Mouse (Mus musculus) kidney, embryonic 14.5 days (tissue): Measurements from ENCODE around the gene Nfasc. TPM values are rescaled to one million over a fixed set of nuclear protein-coding genes. Genes with fewer than 3 reads are reported as not detected.

ENCODE experiments used
- ATAC-seq: fragments of 200-750 bp; cut with Nextera tagmentation; 2 replicates; pipeline ENCODE4 v1.8.0; 2017; ENCODE audit warnings: moderate number of reproducible peaks, mild to moderate bottlenecking, moderate TSS enrichment, moderate library complexity; ENCODE audit not compliant: low FRiP score, low TSS enrichment
- H3K27ac ChIP-seq: fragments of 300-500 bp; sonication (generic); 2 replicates; pipeline ENCODE4 v1.5.1; 2014; ENCODE audit warnings: low read depth, mild to moderate bottlenecking, low read length, moderate library complexity, mixed read lengths
- H3K27me3 ChIP-seq: fragments of 300-500 bp; sonication (generic); 2 replicates; pipeline ENCODE4 v1.6.1; 2014; ENCODE audit warnings: mild to moderate bottlenecking, low read length; ENCODE audit not compliant: control insufficient read depth, insufficient read depth
- H3K36me3 ChIP-seq: fragments of 300-500 bp; sonication (generic); 2 replicates; pipeline ENCODE4 v1.6.1; 2014; ENCODE audit warnings: low read length, mixed read lengths; ENCODE audit not compliant: control insufficient read depth, insufficient read depth
- H3K4me1 ChIP-seq: fragments of 300-500 bp; sonication (generic); 2 replicates; pipeline ENCODE4 v1.6.1; 2014; ENCODE audit warnings: low read length, mixed read lengths; ENCODE audit not compliant: control insufficient read depth, insufficient read depth
- H3K4me2 ChIP-seq: fragments of 300-500 bp; sonication (generic); replicated peaks from 2 replicates; pipeline ENCODE4 v1.6.1; 2014; ENCODE audit warnings: low read depth, mild to moderate bottlenecking, low read length
- H3K4me3 ChIP-seq: fragments of 300-500 bp; sonication (generic); 2 replicates; pipeline ENCODE4 v1.5.1; 2014; ENCODE audit warnings: mild to moderate bottlenecking, low read length
- H3K9ac ChIP-seq: fragments of 300-500 bp; sonication (generic); 2 replicates; pipeline ENCODE4 v1.6.1; 2014; ENCODE audit warnings: low read depth, mild to moderate bottlenecking, low read length, moderate library complexity
- H3K9me3 ChIP-seq: fragments of 300-500 bp; sonication (generic); 2 replicates; pipeline ENCODE4 v1.6.1; 2016; ENCODE audit warnings: low read length; ENCODE audit not compliant: control insufficient read depth
- WGBS: fragments of 180-500 bp; shearing (Covaris S2); extraction: QIAGEN DNeasy Blood & Tissue Kit; methylation state at CpG from one replicate; pipeline ENCODE4 v1.1.7; 2014; 5-methylcytosine and 5-hydroxymethylcytosine counted together
- polyA plus RNA-seq: library from polyadenylated mRNA; unstranded; fragments of >200 nt; fragmentation: Nextera tagmentation; extraction: Ambion mirVana; gene quantifications from 2 replicates; pipeline ENCODE4 v1.2.1, GENCODE M21; 2014

Gene Nfasc
- polyA plus RNA-seq, 1 experiment from 2014 or later: 0.76 TPM

- Histone ChIP-seq H3K27me3 (no peaks in the 10 kb centered on the region; the same call in 1 of the 2 replicates), H3K36me3 (no peaks in the 10 kb centered on the region), H3K4me3 (no peak overlapping the region), H3K4me2 (no peak overlapping the region), H3K9ac (no peak overlapping the region), H3K4me1 (no peaks in the 10 kb centered on the region), H3K27ac (no peak overlapping the region), H3K9me3 (no peaks in the 10 kb centered on the region)
- no peak for ATAC-seq
- WGBS: 67% methylated on average over 7 of the region's 7 CpGs
Measured at GRCm38 (mm10) chr1:132626125-132626756, 115.4 kb downstream of the Nfasc start.

GRCm38 (mm10) chr1:132625034-132625433, 116.6 kb downstream of the Nfasc start:
- WGBS: 81% methylated on average over 6 of the region's 6 CpGs
- Histone ChIP-seq H3K9ac (no peak overlapping the region), H3K4me2 (no peak overlapping the region), H3K27ac (no peak overlapping the region), H3K4me3 (no peak overlapping the region), H3K36me3 (no peaks in the 10 kb centered on the region), H3K9me3 (no peaks in the 10 kb centered on the region), H3K4me1 (no peaks in the 10 kb centered on the region), H3K27me3 (no peaks in the 10 kb centered on the region; the same call in 1 of the 2 replicates)
- ATAC-seq: no peak

- Histone ChIP-seq H3K4me1 (no peaks in the 10 kb centered on the region), H3K9ac (no peak overlapping the region), H3K9me3 (no peaks in the 10 kb centered on the region), H3K36me3 (no peaks in the 10 kb centered on the region), H3K27ac (no peak overlapping the region), H3K4me2 (no peak overlapping the region), H3K27me3 (no peaks in the 10 kb centered on the region; the same call in 1 of the 2 replicates), H3K4me3 (no peak overlapping the region)
- no peak for ATAC-seq
- 19% methylated on average over 1 of the region's 1 CpGs for WGBS
Measured at GRCm38 (mm10) chr1:132624466-132624865, 117.1 kb downstream of the Nfasc start.

- Histone ChIP-seq H3K36me3 (no peaks in the 10 kb centered on the region), H3K9me3 (no peaks in the 10 kb centered on the region), H3K27me3 (no peaks in the 10 kb centered on the region; the same call in 1 of the 2 replicates), H3K9ac (no peak overlapping the region), H3K27ac (no peak overlapping the region), H3K4me3 (no peak overlapping the region), H3K4me2 (no peak overlapping the region), H3K4me1 (no peaks in the 10 kb centered on the region)
- WGBS: 32% methylated on average over 14 of the region's 14 CpGs
- no peak for ATAC-seq
Measured at GRCm38 (mm10) chr1:132623641-132624336, 117.8 kb downstream of the Nfasc start.

GRCm38 (mm10) chr1:132612066-132612465, 129.5 kb downstream of the Nfasc start:
- Histone ChIP-seq H3K9me3 (no peaks in the 10 kb centered on the region), H3K9ac (no peak overlapping the region), H3K4me1 (no peaks in the 10 kb centered on the region), H3K36me3 (no peaks in the 10 kb centered on the region), H3K27me3 (no peaks in the 10 kb centered on the region), H3K27ac (no peak overlapping the region), H3K4me3 (no peak overlapping the region), H3K4me2 (no peak overlapping the region)
- 86% methylated on average over 4 of the region's 4 CpGs for WGBS
- no peak for ATAC-seq

GRCm38 (mm10) chr1:132609048-132609634, 132.5 kb downstream of the Nfasc start:
- no peak overlapping the region for H3K9ac ChIP-seq
- H3K27ac ChIP-seq: no peak overlapping the region
- H3K27me3 ChIP-seq: no peaks in the 10 kb centered on the region
- H3K4me1 ChIP-seq: no peaks in the 10 kb centered on the region
- H3K4me3 ChIP-seq: no peak overlapping the region
- 36% methylated on average over 4 of the region's 4 CpGs for WGBS
- H3K36me3 ChIP-seq: no peaks in the 10 kb centered on the region
- H3K9me3 ChIP-seq: no peaks in the 10 kb centered on the region
- no peak for ATAC-seq
- H3K4me2 ChIP-seq: no peak overlapping the region

GRCm38 (mm10) chr1:132602161-132602560, 139.4 kb downstream of the Nfasc start:
- Histone ChIP-seq H3K27ac (no peak overlapping the region), H3K4me1 (no peaks in the 10 kb centered on the region), H3K4me2 (no peak overlapping the region), H3K36me3 (no peaks in the 10 kb centered on the region), H3K27me3 (no peaks in the 10 kb centered on the region), H3K9ac (no peak overlapping the region), H3K9me3 (no peaks in the 10 kb centered on the region), H3K4me3 (no peak overlapping the region)
- WGBS: 46% methylated on average over 8 of the region's 8 CpGs
- ATAC-seq: peak; percentile 57; the same call in 1 of the 2 replicates

GRCm38 (mm10) chr1:132598024-132598423, 143.6 kb downstream of the Nfasc start:
- Histone ChIP-seq H3K27me3 (no peaks in the 10 kb centered on the region), H3K4me3 (no peak overlapping the region), H3K4me2 (no peak overlapping the region), H3K9ac (no peak overlapping the region), H3K36me3 (no peaks in the 10 kb centered on the region), H3K27ac (no peak overlapping the region), H3K9me3 (no peaks in the 10 kb centered on the region), H3K4me1 (no peaks in the 10 kb centered on the region)
- ATAC-seq: no peak
- WGBS: 91% methylated on average over 5 of the region's 5 CpGs

- WGBS: 53% methylated on average over 6 of the region's 6 CpGs
- Histone ChIP-seq H3K36me3 (no peaks in the 10 kb centered on the region), H3K27ac (no peak overlapping the region), H3K4me3 (no peak overlapping the region), H3K9ac (no peak overlapping the region), H3K9me3 (no peaks in the 10 kb centered on the region), H3K4me2 (no peak overlapping the region), H3K27me3 (no peaks in the 10 kb centered on the region), H3K4me1 (no peaks in the 10 kb centered on the region)
- no peak for ATAC-seq
Measured at GRCm38 (mm10) chr1:132595741-132596140, 145.9 kb downstream of the Nfasc start.
